Comparison of ENCODE assay signal across 8 mouse cellular contexts in genomic region chr17:26503981-26504671, GRCm38 (mm10). TPM values are rescaled to one million over a fixed set of nuclear protein-coding genes. Genes with fewer than 3 reads are reported as not detected.
DNase-seq lines count a peak whose midpoint lies in the region; ATAC-seq lines count a peak whose summit lies in the region.

No protein-coding gene starts in this region.

- H3K4me2 ChIP-seq in heart, embryonic 15.5 days, result peak overlapping the region; percentile 71
- 0 out of 2 replicates have a peak overlapping the region, but pooled peaks have one; percentile 10 for H3K4me2 ChIP-seq in liver, embryonic 12.5 days
- peak overlapping the region; percentile 90 for H3K4me2 ChIP-seq in neural tube, embryonic 13.5 days

- ATAC-seq in heart, embryonic 15.5 days (replicated peaks; ENCODE audit: insufficient number of reproducible peaks, insufficient read depth, low FRiP score, low read depth), result no peak
- ATAC-seq in liver, embryonic 12.5 days, result no peak
- no peak for ATAC-seq in neural tube, embryonic 13.5 days (ENCODE audit: low read depth)
- no peak for ATAC-seq in erythroid progenitor cell, adult 5-6 weeks (replicated peaks; ENCODE audit: low FRiP score, poor library complexity, severe bottlenecking)

- 12% methylated on average over 11 of the region's 11 CpGs for WGBS in heart, embryonic 15.5 days
- 42% methylated on average over 11 of the region's 11 CpGs for WGBS in liver, embryonic 12.5 days (ENCODE audit: insufficient replicate concordance)
- WGBS in neural tube, embryonic 13.5 days, result 35% methylated on average over 11 of the region's 11 CpGs

- H3K4me3 ChIP-seq in heart, embryonic 15.5 days, result peak overlapping the region; percentile 28
- no peak overlapping the region for H3K4me3 ChIP-seq in liver, embryonic 12.5 days
- peak overlapping the region; percentile 36 for H3K4me3 ChIP-seq in neural tube, embryonic 13.5 days

- H3K27ac ChIP-seq in heart, embryonic 15.5 days, result peak overlapping the region; percentile 99
- peak overlapping the region; percentile 74 for H3K27ac ChIP-seq in liver, embryonic 12.5 days
- peak overlapping the region; percentile 94 for H3K27ac ChIP-seq in neural tube, embryonic 13.5 days (replicated peaks)

- H3K27me3 ChIP-seq in heart, embryonic 15.5 days, result no peaks in the 10 kb centered on the region
- no peaks in the 10 kb centered on the region for H3K27me3 ChIP-seq in liver, embryonic 12.5 days (replicated peaks)
- no peaks in the 10 kb centered on the region for H3K27me3 ChIP-seq in neural tube, embryonic 13.5 days

- no peaks in the 10 kb centered on the region for H3K9me3 ChIP-seq in heart, embryonic 15.5 days (replicated peaks)
- no peaks in the 10 kb centered on the region for H3K9me3 ChIP-seq in liver, embryonic 12.5 days (replicated peaks)
- H3K9me3 ChIP-seq in neural tube, embryonic 13.5 days, result no peaks in the 10 kb centered on the region

- peak overlapping the region; percentile 37 for H3K9ac ChIP-seq in heart, embryonic 15.5 days
- no peak overlapping the region for H3K9ac ChIP-seq in liver, embryonic 12.5 days
- H3K9ac ChIP-seq in neural tube, embryonic 13.5 days, result peak overlapping the region; percentile 69

- H3K36me3 ChIP-seq in heart, embryonic 15.5 days, result peaks cover 5% of the 10 kb centered on the region; the same call in 1 of the 2 replicates
- H3K36me3 ChIP-seq in liver, embryonic 12.5 days, result peaks cover 33% of the 10 kb centered on the region
- H3K36me3 ChIP-seq in neural tube, embryonic 13.5 days, result no peaks in the 10 kb centered on the region

- peaks cover 47% of the 10 kb centered on the region for H3K4me1 ChIP-seq in heart, embryonic 15.5 days (replicated peaks)
- peaks cover 56% of the 10 kb centered on the region for H3K4me1 ChIP-seq in liver, embryonic 12.5 days
- peaks cover 55% of the 10 kb centered on the region for H3K4me1 ChIP-seq in neural tube, embryonic 13.5 days (replicated peaks)

- DNase-seq in CD4-positive helper T cell, adult 2 months (ENCODE audit: low read depth, low spot score), result peak; percentile 50
- DNase-seq in adrenal gland, adult 2 months, result peak; percentile 89
- DNase-seq in fibroblast of lung, adult 2 months (ENCODE audit: low read depth), result peak; percentile 91
- DNase-seq in kidney, postnatal 14 days, result peak; percentile 88

RNA-seq across cellular contexts. Expression of gene Ergic1, which starts 57.2 kb away (rescaled TPM):
- total RNA-seq in adrenal gland, adult 2 months (2021), result 100 to 1,000 TPM; 166 to 170 TPM
- 132 and 156 TPM in 2 replicates for polyA plus RNA-seq in adrenal gland, adult 2 months (2012; rRNA removed)
- polyA plus RNA-seq in heart, embryonic 15.5 days (2015; fragmentation: Nextera tagmentation; extraction: Ambion mirVana), result 75.0 and 92.0 TPM in 2 replicates
- polyA plus RNA-seq in liver, embryonic 12.5 days (2016; fragmentation: Nextera tagmentation; extraction: Ambion mirVana), result 44.6 and 45.7 TPM in 2 replicates
- polyA plus RNA-seq in neural tube, embryonic 13.5 days (2015; fragmentation: Nextera tagmentation; extraction: Ambion mirVana), result 91.0 and 92.7 TPM in 2 replicates
- 6.7 and 12.6 TPM in 2 replicates for total RNA-seq in erythroid progenitor cell, adult 5-6 weeks (2015; ENCODE audit: low replicate concordance)
- total RNA-seq in erythroid progenitor cell, adult 5-6 weeks (2017; ENCODE audit: low replicate concordance), result 3.7 and 3.9 TPM in 2 replicates

RNA-seq across cellular contexts. Expression of gene Dusp1, which starts 57.8 kb away (rescaled TPM):
- total RNA-seq in adrenal gland, adult 2 months (2021), result 10 to 100 TPM; 33.5 to 67.7 TPM
- polyA plus RNA-seq in adrenal gland, adult 2 months (2012; rRNA removed), result 80.9 and 86.9 TPM in 2 replicates
- 30.8 and 38.1 TPM in 2 replicates for polyA plus RNA-seq in heart, embryonic 15.5 days (2015; fragmentation: Nextera tagmentation; extraction: Ambion mirVana)
- 28.6 and 28.7 TPM in 2 replicates for polyA plus RNA-seq in liver, embryonic 12.5 days (2016; fragmentation: Nextera tagmentation; extraction: Ambion mirVana)
- polyA plus RNA-seq in neural tube, embryonic 13.5 days (2015; fragmentation: Nextera tagmentation; extraction: Ambion mirVana), result 32.5 and 36.8 TPM in 2 replicates
- 156 and 175 TPM in 2 replicates for total RNA-seq in erythroid progenitor cell, adult 5-6 weeks (2015; ENCODE audit: low replicate concordance)
- total RNA-seq in erythroid progenitor cell, adult 5-6 weeks (2017; ENCODE audit: low replicate concordance), result 20.0 and 35.4 TPM in 2 replicates

Comparison
In these comparisons a context has a peak if more than half of its experiments do, and no peak if none do; other contexts are left out.
1. H3K4me2 ChIP-seq: peak in every context shown above with its lines; median percentile 90 in neural tube, embryonic 13.5 days; 71 in heart, embryonic 15.5 days; 10 in liver, embryonic 12.5 days.